ENCODE assay signal across 8 mouse cellular contexts in the genomic region with DNA sequence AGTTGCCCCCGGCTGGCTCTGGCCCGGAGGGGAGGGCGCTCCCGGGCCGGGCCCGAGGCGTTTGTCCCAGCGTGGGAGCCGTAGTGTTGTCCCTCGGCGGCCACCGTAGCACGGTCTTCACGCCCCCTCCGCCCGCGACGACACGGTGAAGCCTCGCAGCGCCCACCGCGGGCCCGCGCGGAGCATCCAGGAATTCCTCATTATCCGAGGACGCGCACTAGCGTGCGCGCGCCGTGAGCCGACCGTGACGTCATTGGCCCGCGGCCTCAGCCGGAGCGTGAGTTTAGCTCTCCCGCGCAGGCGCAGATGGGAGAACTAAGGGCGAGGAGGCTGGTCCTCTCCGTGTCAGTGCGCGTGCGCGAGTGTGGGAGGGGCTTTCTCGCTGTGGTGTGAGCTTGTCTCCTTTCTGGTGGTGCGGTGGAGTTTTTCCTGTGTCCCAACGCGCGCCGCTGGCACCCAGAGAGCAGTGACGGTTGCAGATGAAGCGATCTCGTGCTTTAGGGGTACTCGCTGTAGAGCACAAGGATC. TPM values are rescaled to one million over a fixed set of nuclear protein-coding genes. Genes with fewer than 3 reads are reported as not detected.
A peak's percentile ranks its signal among the peaks of the same experiment; 100 is the strongest.
DNase-seq lines count a peak whose midpoint lies in the region; ATAC-seq lines count a peak whose summit lies in the region.

No protein-coding gene starts in this region.

- H3K27ac ChIP-seq in heart, embryonic 10.5 days, result peak overlapping the region; percentile 96
- peak overlapping the region; percentile 98 for H3K27ac ChIP-seq in kidney, embryonic 15.5 days

- peak overlapping the region; percentile 78 for H3K4me3 ChIP-seq in heart, embryonic 10.5 days
- peak overlapping the region; percentile 89 for H3K4me3 ChIP-seq in kidney, embryonic 15.5 days (replicated peaks)

- H3K9ac ChIP-seq in kidney, embryonic 15.5 days, result peak overlapping the region; percentile 89

- H3K4me1 ChIP-seq in heart, embryonic 10.5 days, result peaks cover 34% of the 10 kb centered on the region
- H3K4me1 ChIP-seq in kidney, embryonic 15.5 days, result peaks cover 41% of the 10 kb centered on the region

- H3K9me3 ChIP-seq in heart, embryonic 10.5 days, result no peaks in the 10 kb centered on the region
- no peaks in the 10 kb centered on the region for H3K9me3 ChIP-seq in kidney, embryonic 15.5 days (replicated peaks)

- peak; percentile 98 to 99 for DNase-seq in B cell, adult 2 months
- peak; percentile 99 for DNase-seq in brain, adult 2 months (ENCODE audit: low read depth, low spot score)
- peak; percentile 99 for DNase-seq in heart, embryonic 10.5 days (ENCODE audit: low spot score)
- DNase-seq in liver, result peak; percentile 100
- peak; percentile 99 to 100 for DNase-seq in spleen, postnatal 4 days (ENCODE audit: low spot score in 2 of 2)

- peak overlapping the region; percentile 80 for H3K4me2 ChIP-seq in kidney, embryonic 15.5 days

- peaks cover 11% of the 10 kb centered on the region; the same call in 1 of the 2 replicates for H3K36me3 ChIP-seq in heart, embryonic 10.5 days
- H3K36me3 ChIP-seq in kidney, embryonic 15.5 days, result peaks cover 27% of the 10 kb centered on the region

- ATAC-seq in erythroblast, adult 5-6 weeks (replicated peaks; ENCODE audit: low FRiP score, poor library complexity, severe bottlenecking), result peak; percentile 86
- peak; percentile 86 for ATAC-seq in kidney, embryonic 15.5 days (replicated peaks; ENCODE audit: low FRiP score)
- ATAC-seq in monocyte, adult 5-6 weeks (replicated peaks; ENCODE audit: insufficient number of reproducible peaks, low FRiP score, low TSS enrichment, poor library complexity, severe bottlenecking), result peak; percentile 90

- under 1% methylated on average over 60 of the region's 60 CpGs for WGBS in heart, embryonic 10.5 days
- WGBS in kidney, embryonic 15.5 days, result under 1% methylated on average over 60 of the region's 60 CpGs

- H3K27me3 ChIP-seq in heart, embryonic 10.5 days (ENCODE audit: insufficient read depth, poor library complexity, severe bottlenecking), result no peaks in the 10 kb centered on the region
- H3K27me3 ChIP-seq in kidney, embryonic 15.5 days, result no peaks in the 10 kb centered on the region

RNA-seq across cellular contexts. Expression of a gene that starts 17.3 kb away (rescaled TPM):
- total RNA-seq in erythroblast, adult 5-6 weeks (2015; ENCODE audit: low replicate concordance), result 1.0 TPM in 1 of 2 replicates, not detected in the other
- total RNA-seq in erythroblast, adult 5-6 weeks (2017; ENCODE audit: low replicate concordance), result 0.77 and 3.3 TPM in 2 replicates
- 5.1 and 5.4 TPM in 2 replicates for polyA plus RNA-seq in heart, embryonic 10.5 days (2016; fragmentation: Nextera tagmentation; extraction: Ambion mirVana)
- 8.7 and 10.5 TPM in 2 replicates for polyA plus RNA-seq in kidney, embryonic 15.5 days (2015; fragmentation: Nextera tagmentation; extraction: Ambion mirVana)
- 1.1 to 3.6 TPM (median 1.4 TPM) in 3 replicates for total RNA-seq in monocyte, adult 5-6 weeks (2017)

Comparison
In these comparisons a context has a peak if more than half of its experiments do, and no peak if none do; other contexts are left out.
1. Peak in every context shown above with its lines: DNase-seq, ATAC-seq, H3K4me3 ChIP-seq and H3K27ac ChIP-seq.